Mouse (Mus musculus) intestine, embryonic 15.5 days (tissue): ENCODE measurements around the gene Uncx. TPM values are rescaled to one million over a fixed set of nuclear protein-coding genes. Genes with fewer than 3 reads are reported as not detected.
"Not testable (repeated sequence)": the region's sequence is repeated elsewhere in the genome, so short reads cannot be mapped to it uniquely, and the experiment has no call there.

ENCODE experiments used
- ATAC-seq: fragments of 200-750 bp; cut with Nextera tagmentation; 2 replicates; pipeline ENCODE4 v1.8.0; 2017; ENCODE audit warnings: moderate TSS enrichment, moderate library complexity
- H3K27ac ChIP-seq: fragments of 300-500 bp; sonication (generic); 2 replicates; pipeline ENCODE4 v1.5.1; 2015; ENCODE audit warnings: mild to moderate bottlenecking, inconsistent platforms
- H3K27me3 ChIP-seq: fragments of 300-500 bp; sonication (generic); replicated peaks from 2 replicates; pipeline ENCODE4 v1.6.1; 2015; ENCODE audit warnings: inconsistent platforms
- H3K36me3 ChIP-seq: fragments of 300-500 bp; sonication (generic); 2 replicates; pipeline ENCODE4 v1.6.1; 2015; ENCODE audit warnings: inconsistent platforms
- H3K4me1 ChIP-seq: fragments of 300-500 bp; sonication (generic); replicated peaks from 2 replicates; pipeline ENCODE4 v1.6.1; 2015; ENCODE audit warnings: inconsistent platforms
- H3K4me2 ChIP-seq: fragments of 300-500 bp; sonication (generic); replicated peaks from 2 replicates; pipeline ENCODE4 v1.6.1; 2015; ENCODE audit warnings: mild to moderate bottlenecking, inconsistent platforms
- H3K4me3 ChIP-seq: fragments of 300-500 bp; sonication (generic); replicated peaks from 2 replicates; pipeline ENCODE4 v1.5.1; 2015; ENCODE audit warnings: inconsistent platforms
- H3K9ac ChIP-seq: fragments of 300-500 bp; sonication (generic); 2 replicates; pipeline ENCODE4 v1.6.1; 2015; ENCODE audit warnings: inconsistent platforms
- H3K9me3 ChIP-seq: fragments of 300-500 bp; sonication (generic); 2 replicates; pipeline ENCODE4 v1.6.1; 2016; ENCODE audit warnings: inconsistent platforms
- WGBS: fragments of 180-500 bp; shearing (Covaris S2); methylation state at CpG from one replicate; pipeline ENCODE4 v1.1.7; 2015; 5-methylcytosine and 5-hydroxymethylcytosine counted together
- polyA plus RNA-seq: library from polyadenylated mRNA; unstranded; fragments of >200 nt; fragmentation: Nextera tagmentation; extraction: Ambion mirVana; gene quantifications from 2 replicates; pipeline ENCODE4 v1.2.1, GENCODE M21; 2015

Gene Uncx
- polyA plus RNA-seq, 1 experiment from 2014 or later: not detected

- Histone ChIP-seq H3K4me3 (no peak overlapping the region), H3K9ac (no peak overlapping the region), H3K9me3 (no peaks in the 10 kb centered on the region), H3K27me3 (peaks cover 21% of the 10 kb centered on the region), H3K36me3 (no peaks in the 10 kb centered on the region), H3K4me2 (no peak overlapping the region), H3K27ac (no peak overlapping the region), H3K4me1 (no peaks in the 10 kb centered on the region)
- 69% methylated on average over 7 of the region's 7 CpGs for WGBS
- ATAC-seq: no peak
Observed at GRCm38 (mm10) chr5:139573606-139574311, 30.5 kb downstream of the Uncx start.

GRCm38 (mm10) chr5:139575054-139575453 lies 31.8 kb downstream of the Uncx start:
- ATAC-seq: peak; percentile 80
- no peaks in the 10 kb centered on the region for H3K4me1 ChIP-seq
- no peaks in the 10 kb centered on the region for H3K36me3 ChIP-seq
- 51% methylated on average over 9 of the region's 9 CpGs for WGBS
- peaks cover 24% of the 10 kb centered on the region for H3K27me3 ChIP-seq
- peak overlapping the region; percentile 12; the same call in 1 of the 2 replicates for H3K4me2 ChIP-seq
- H3K9ac ChIP-seq: no peak overlapping the region
- no peaks in the 10 kb centered on the region for H3K9me3 ChIP-seq
- H3K27ac ChIP-seq: no peak overlapping the region
- H3K4me3 ChIP-seq: no peak overlapping the region

- 29% methylated on average over 27 of the region's 27 CpGs for WGBS
- Histone ChIP-seq H3K27ac (no peak overlapping the region), H3K4me1 (no peaks in the 10 kb centered on the region), H3K36me3 (no peaks in the 10 kb centered on the region), H3K4me3 (no peak overlapping the region), H3K9ac (no peak overlapping the region), H3K4me2 (no peak overlapping the region), H3K27me3 (peaks cover 67% of the 10 kb centered on the region), H3K9me3 (no peaks in the 10 kb centered on the region)
- ATAC-seq: no peak
Observed at GRCm38 (mm10) chr5:139580171-139580743, 37.0 kb downstream of the Uncx start.

- WGBS: 4% methylated on average over 10 of the region's 10 CpGs
- H3K36me3 ChIP-seq: no peaks in the 10 kb centered on the region
- no peak overlapping the region for H3K4me3 ChIP-seq
- H3K4me2 ChIP-seq: no peak overlapping the region
- no peaks in the 10 kb centered on the region for H3K4me1 ChIP-seq
- no peak for ATAC-seq
- no peaks in the 10 kb centered on the region for H3K9me3 ChIP-seq
- H3K9ac ChIP-seq: no peak overlapping the region
- peaks cover 79% of the 10 kb centered on the region for H3K27me3 ChIP-seq
- no peak overlapping the region for H3K27ac ChIP-seq
Observed at GRCm38 (mm10) chr5:139581308-139581868, 38.1 kb downstream of the Uncx start.

GRCm38 (mm10) chr5:139584971-139585747 lies 41.9 kb downstream of the Uncx start:
- no peak for ATAC-seq
- H3K4me1 ChIP-seq: no peaks in the 10 kb centered on the region
- H3K4me3 ChIP-seq: no peak overlapping the region
- H3K9me3 ChIP-seq: no peaks in the 10 kb centered on the region
- peak overlapping the region; percentile 24 for H3K4me2 ChIP-seq
- H3K27ac ChIP-seq: no peak overlapping the region
- H3K27me3 ChIP-seq: peaks cover 69% of the 10 kb centered on the region
- WGBS: 9% methylated on average over 39 of the region's 39 CpGs
- no peak overlapping the region for H3K9ac ChIP-seq
- H3K36me3 ChIP-seq: no peaks in the 10 kb centered on the region

GRCm38 (mm10) chr5:139585748-139586060 lies 42.4 kb downstream of the Uncx start:
- no peak overlapping the region for H3K9ac ChIP-seq
- no peaks in the 10 kb centered on the region for H3K36me3 ChIP-seq
- ATAC-seq: no peak
- whole genome bisulfite sequencing: 15% methylated on average over 8 of the region's 8 CpGs
- no peak overlapping the region for H3K4me3 ChIP-seq
- no peaks in the 10 kb centered on the region for H3K9me3 ChIP-seq
- H3K27me3 ChIP-seq: peaks cover 64% of the 10 kb centered on the region
- no peak overlapping the region for H3K27ac ChIP-seq
- no peaks in the 10 kb centered on the region for H3K4me1 ChIP-seq
- H3K4me2 ChIP-seq: peak overlapping the region; percentile 24; the same call in 1 of the 2 replicates

- peaks cover 46% of the 10 kb centered on the region for H3K27me3 ChIP-seq
- H3K9ac ChIP-seq, H3K9me3 ChIP-seq, H3K4me3 ChIP-seq, H3K27ac ChIP-seq, H3K36me3 ChIP-seq, H3K4me1 ChIP-seq, ATAC-seq, H3K4me2 ChIP-seq: not testable (repeated sequence)
- 76% methylated on average over 4 of the region's 5 CpGs for WGBS
Observed at GRCm38 (mm10) chr5:139587459-139587858, 44.2 kb downstream of the Uncx start.

- H3K4me3 ChIP-seq, H3K9ac ChIP-seq, H3K4me1 ChIP-seq, H3K4me2 ChIP-seq, H3K9me3 ChIP-seq, H3K36me3 ChIP-seq: not testable (repeated sequence)
- H3K27me3 ChIP-seq: peaks cover 35% of the 10 kb centered on the region
- peak; percentile 75 for ATAC-seq
- 34% methylated on average over 6 of the region's 6 CpGs for WGBS
- 0 out of 2 replicates have a peak overlapping the region, but pooled peaks have one; percentile 30 for H3K27ac ChIP-seq
Observed at GRCm38 (mm10) chr5:139590682-139591360, 47.5 kb downstream of the Uncx start.

- 76% methylated on average over 3 of the region's 3 CpGs for WGBS
Observed at GRCm38 (mm10) chr5:139592011-139592410, 48.7 kb downstream of the Uncx start.

GRCm38 (mm10) chr5:139592850-139593249 lies 49.6 kb downstream of the Uncx start:
- WGBS: 64% methylated on average over 3 of the region's 3 CpGs
- Histone ChIP-seq H3K27me3 (peaks cover 29% of the 10 kb centered on the region), H3K9ac (no peak overlapping the region), H3K27ac (no peak overlapping the region), H3K36me3 (no peaks in the 10 kb centered on the region), H3K4me2 (no peak overlapping the region), H3K9me3 (no peaks in the 10 kb centered on the region), H3K4me1 (0 out of 2 replicates have a peak, but pooled peaks cover 4% of the 10 kb centered on the region), H3K4me3 (no peak overlapping the region)
- ATAC-seq: no peak

More at GRCm38 (mm10) chr5:139592011-139592410, 48.7 kb downstream of the Uncx start:
- no peak overlapping the region for H3K27ac ChIP-seq
- 0 out of 2 replicates have a peak, but pooled peaks cover 4% of the 10 kb centered on the region for H3K4me1 ChIP-seq
- no peaks in the 10 kb centered on the region for H3K9me3 ChIP-seq
- H3K4me3 ChIP-seq: no peak overlapping the region
- H3K27me3 ChIP-seq: peaks cover 29% of the 10 kb centered on the region
- H3K9ac ChIP-seq: no peak overlapping the region
- H3K36me3 ChIP-seq: no peaks in the 10 kb centered on the region
- ATAC-seq: no peak
- H3K4me2 ChIP-seq: no peak overlapping the region

GRCm38 (mm10) chr5:139593746-139594145 lies 50.5 kb downstream of the Uncx start:
- Histone ChIP-seq H3K4me1 (peaks cover 9% of the 10 kb centered on the region), H3K27ac (no peak overlapping the region), H3K9me3 (no peaks in the 10 kb centered on the region), H3K9ac (no peak overlapping the region), H3K36me3 (no peaks in the 10 kb centered on the region), H3K4me3 (no peak overlapping the region), H3K27me3 (peaks cover 35% of the 10 kb centered on the region), H3K4me2 (no peak overlapping the region)
- WGBS: 12% methylated on average over 21 of the region's 21 CpGs
- no peak for ATAC-seq

- no peak overlapping the region for H3K4me3 ChIP-seq
- WGBS: 63% methylated on average over 14 of the region's 14 CpGs
- peaks cover 19% of the 10 kb centered on the region for H3K4me1 ChIP-seq
- H3K27me3 ChIP-seq: peaks cover 45% of the 10 kb centered on the region
- ATAC-seq: no peak
- H3K9me3 ChIP-seq: no peaks in the 10 kb centered on the region
- no peaks in the 10 kb centered on the region for H3K36me3 ChIP-seq
- H3K9ac ChIP-seq: no peak overlapping the region
- H3K4me2 ChIP-seq: no peak overlapping the region
- no peak overlapping the region for H3K27ac ChIP-seq
Observed at GRCm38 (mm10) chr5:139595001-139595400, 51.7 kb downstream of the Uncx start.
